Mouse (Mus musculus): ENCODE measurements around the gene Ccdc51. TPM values are rescaled to one million over a fixed set of nuclear protein-coding genes. Genes with fewer than 3 reads are reported as not detected.

Ccdc51 gene
- polyA plus RNA-seq, 1 experiment, result 9.7 TPM

DNA sequence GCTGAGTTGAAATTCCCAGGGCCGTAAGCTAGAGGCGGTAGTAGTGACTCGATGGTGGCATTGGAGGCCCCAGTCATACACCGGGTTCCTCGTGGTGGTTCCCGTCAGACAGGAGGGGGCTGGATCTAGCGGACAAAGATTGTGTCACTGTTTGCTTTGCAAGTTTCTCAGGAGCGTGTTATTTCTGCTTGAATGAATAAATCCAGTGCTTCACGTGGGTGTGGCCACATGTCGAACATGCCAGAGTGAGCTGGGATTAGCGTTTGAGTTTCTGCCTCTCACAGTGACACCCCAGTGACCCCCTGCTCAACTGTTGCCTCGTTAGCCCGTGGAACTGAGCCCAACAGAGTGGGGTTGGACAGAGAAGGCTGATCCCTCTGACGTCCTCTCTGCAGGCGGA lies 8.2 kb downstream of the Ccdc51 start:
- TF ChIP-seq POLR2A (IDR thresholded peaks at IDR 0.05; ENCODE audit: borderline replicate concordance, extremely low read depth, insufficient read depth, insufficient read length, poor library complexity, severe bottlenecking) (no peak), CTCF (IDR thresholded peaks at IDR 0.05; ENCODE audit: borderline replicate concordance, extremely low read depth, insufficient read depth, insufficient read length) (no peak)
- DNase-seq (ENCODE audit: low read depth), result peak; percentile 55

DNA sequence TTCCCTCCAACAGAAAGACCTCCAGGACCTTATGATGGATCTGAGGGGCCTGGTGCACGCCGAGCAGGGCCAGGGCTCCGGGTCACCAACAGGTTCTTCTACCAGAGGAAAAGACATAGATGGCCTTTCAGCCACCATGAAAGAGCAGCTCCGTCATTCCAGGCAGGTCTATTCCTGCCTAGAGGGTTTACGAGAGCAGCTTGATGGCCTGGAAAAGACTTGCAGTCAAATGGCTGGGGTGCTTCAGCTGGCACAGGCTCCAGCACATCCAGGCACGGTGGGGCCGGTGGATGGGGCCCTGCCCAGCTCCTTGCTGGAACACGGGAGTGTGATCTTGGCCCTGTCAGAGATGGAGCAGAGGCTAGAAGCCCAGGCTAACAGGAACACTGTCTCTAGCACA lies 9.5 kb downstream of the Ccdc51 start:
- no peak for TF ChIP-seq CTCF (IDR thresholded peaks at IDR 0.05; ENCODE audit: borderline replicate concordance, extremely low read depth, insufficient read depth, insufficient read length)
- TF ChIP-seq POLR2A (IDR thresholded peaks at IDR 0.05; ENCODE audit: borderline replicate concordance, extremely low read depth, insufficient read depth, insufficient read length, poor library complexity, severe bottlenecking), result no peak
- no peak for DNase-seq (ENCODE audit: low read depth)

DNA sequence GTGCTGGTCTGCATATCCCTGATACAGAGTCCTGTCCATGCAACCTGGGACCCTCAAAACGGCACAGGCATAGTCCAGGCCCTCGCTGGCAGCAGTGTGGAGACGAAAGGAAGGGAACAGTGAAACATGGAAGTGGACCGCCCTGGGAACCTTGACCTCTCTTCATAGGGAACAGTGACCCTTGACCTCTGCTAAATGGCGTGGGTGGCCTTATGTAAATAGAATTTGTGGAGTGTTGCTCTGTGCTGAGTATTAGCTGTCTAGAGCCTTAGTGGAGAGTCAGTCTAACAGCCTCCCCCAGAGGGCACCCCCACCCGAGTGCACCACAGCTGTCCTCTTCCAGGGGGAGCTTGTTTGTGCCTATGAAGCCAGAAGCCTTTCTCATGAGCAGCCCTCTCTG lies 10.5 kb downstream of the Ccdc51 start:
- no peak for TF ChIP-seq CTCF (IDR thresholded peaks at IDR 0.05; ENCODE audit: borderline replicate concordance, extremely low read depth, insufficient read depth, insufficient read length)
- TF ChIP-seq POLR2A (IDR thresholded peaks at IDR 0.05; ENCODE audit: borderline replicate concordance, extremely low read depth, insufficient read depth, insufficient read length, poor library complexity, severe bottlenecking), result no peak
- no peak for DNase-seq (ENCODE audit: low read depth)

DNA sequence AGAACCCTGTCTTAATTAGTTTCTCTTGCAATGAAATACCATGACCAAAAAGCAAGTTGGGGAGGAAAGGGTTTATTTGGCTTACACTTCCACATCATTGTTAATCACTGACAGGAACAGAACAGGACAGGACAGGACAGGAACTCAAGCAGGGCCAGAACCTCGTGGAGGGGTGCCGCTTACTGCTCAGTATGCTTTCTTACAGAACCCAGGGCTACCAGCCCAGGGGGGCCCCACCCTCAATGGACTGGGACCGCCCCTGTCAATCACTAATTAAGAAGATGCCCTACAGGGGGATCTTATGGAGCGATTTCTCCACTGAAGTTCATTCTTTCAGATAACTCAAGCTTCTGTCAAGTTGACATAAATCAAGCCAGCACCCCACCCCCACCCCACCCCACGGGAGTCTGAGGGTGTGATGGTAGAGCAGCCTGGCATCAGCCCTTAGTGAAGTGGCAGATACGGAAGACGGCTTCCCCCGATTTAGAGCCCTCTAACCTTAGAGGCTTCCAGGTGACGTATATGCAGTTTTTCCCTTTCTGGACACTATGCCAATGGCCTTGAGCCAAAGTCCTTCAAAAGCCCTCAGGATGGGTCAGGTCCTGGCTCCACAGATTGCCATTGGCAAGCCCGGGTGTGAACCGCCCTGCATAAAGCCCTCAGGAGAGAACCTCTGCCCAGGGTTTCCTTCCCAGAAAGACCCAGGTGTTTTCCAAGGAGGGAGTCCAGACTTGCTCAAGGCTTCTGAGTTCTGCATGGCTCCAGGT lies 11.7 kb downstream of the Ccdc51 start:
- TF ChIP-seq POLR2A (IDR thresholded peaks at IDR 0.05; ENCODE audit: borderline replicate concordance, extremely low read depth, insufficient read depth, insufficient read length, poor library complexity, severe bottlenecking) (no peak), CTCF (IDR thresholded peaks at IDR 0.05; ENCODE audit: borderline replicate concordance, extremely low read depth, insufficient read depth, insufficient read length) (no peak)
- DNase-seq (ENCODE audit: low read depth), result peak; percentile 9

DNA sequence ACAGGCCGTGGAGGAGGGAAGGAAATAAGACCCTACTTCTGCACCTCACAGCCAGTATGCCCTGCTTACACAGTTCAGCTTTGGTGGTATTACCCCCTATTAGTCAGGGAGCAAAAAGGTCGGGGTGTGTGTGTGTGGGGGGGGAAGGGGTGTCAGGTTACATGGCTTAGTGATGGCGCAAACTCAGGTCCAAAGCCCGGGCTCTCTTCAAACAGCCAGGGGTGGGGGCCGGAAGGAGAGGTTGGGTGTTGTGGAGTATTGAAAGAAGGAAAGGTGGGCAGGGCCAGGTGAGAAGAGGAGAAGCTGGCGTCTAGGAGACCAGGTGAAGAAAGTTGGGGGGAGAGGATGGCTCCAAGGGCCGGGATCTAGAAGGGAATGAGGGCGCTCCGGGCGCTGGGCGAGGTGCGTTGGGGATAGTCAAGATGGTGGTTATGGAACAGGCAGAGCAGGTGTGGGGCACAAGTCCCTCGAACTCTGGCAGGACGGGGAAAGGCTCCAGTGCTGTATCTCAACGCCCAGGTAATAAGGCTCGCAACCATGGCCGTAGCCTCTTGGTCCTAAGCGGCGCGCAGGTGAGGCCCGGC lies 12.4 kb downstream of the Ccdc51 start:
- no peak for TF ChIP-seq CTCF (IDR thresholded peaks at IDR 0.05; ENCODE audit: borderline replicate concordance, extremely low read depth, insufficient read depth, insufficient read length)
- no peak for TF ChIP-seq POLR2A (IDR thresholded peaks at IDR 0.05; ENCODE audit: borderline replicate concordance, extremely low read depth, insufficient read depth, insufficient read length, poor library complexity, severe bottlenecking)
- DNase-seq (ENCODE audit: low read depth), result peak; percentile 55

DNA sequence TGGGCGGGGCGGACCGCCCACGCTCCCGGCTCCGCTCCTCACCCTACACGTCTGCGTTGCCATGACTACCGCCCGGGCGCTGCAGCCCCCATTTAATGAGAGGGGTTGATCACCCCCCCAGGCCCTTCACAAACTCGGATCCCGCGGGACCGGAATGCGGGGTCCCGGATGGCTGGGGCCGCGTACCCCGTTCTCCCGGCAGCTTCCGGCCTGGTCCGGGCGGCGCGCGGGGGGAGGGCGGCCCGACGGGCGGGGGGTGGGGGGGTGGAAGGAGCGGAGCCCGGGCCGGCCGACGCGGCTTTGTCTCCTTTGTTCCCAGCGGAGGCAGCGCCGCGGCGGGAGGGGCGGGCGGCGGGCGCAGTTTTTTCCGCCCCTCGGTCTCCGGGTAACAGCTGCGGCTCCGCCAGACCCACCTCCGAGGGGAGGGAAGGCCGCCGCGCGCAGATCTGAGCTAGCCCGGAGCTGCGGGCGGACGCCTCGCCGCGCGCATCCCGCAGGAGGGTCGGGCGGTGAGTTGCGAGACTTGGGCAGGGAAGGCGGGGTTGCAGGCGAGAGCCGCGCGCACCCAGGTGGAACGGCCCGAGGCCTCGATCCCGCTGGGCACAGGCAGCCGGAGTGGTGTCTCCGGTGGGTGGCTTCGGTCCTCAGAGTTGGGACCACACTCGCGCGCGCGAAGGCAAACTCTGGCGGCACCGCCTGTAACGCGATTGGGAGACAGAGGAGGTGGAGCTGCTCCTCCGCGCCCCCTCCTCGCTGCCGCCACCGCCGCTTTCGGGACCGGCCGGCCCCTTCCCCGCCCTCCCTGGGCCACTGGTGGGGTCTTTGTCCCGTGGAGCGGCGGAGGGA lies 13.1 kb downstream of the Ccdc51 start, which contains the start of gene Plxnb1:
Plxnb1 (plus strand) TSS at position 253 of the 846 bp plus-strand sequence.
- DNase-seq (ENCODE audit: low read depth), result peak; percentile 95
- peak; percentile 77 for TF ChIP-seq POLR2A (IDR thresholded peaks at IDR 0.05; ENCODE audit: borderline replicate concordance, extremely low read depth, insufficient read depth, insufficient read length, poor library complexity, severe bottlenecking)
- no peak for TF ChIP-seq CTCF (IDR thresholded peaks at IDR 0.05; ENCODE audit: borderline replicate concordance, extremely low read depth, insufficient read depth, insufficient read length)

DNA sequence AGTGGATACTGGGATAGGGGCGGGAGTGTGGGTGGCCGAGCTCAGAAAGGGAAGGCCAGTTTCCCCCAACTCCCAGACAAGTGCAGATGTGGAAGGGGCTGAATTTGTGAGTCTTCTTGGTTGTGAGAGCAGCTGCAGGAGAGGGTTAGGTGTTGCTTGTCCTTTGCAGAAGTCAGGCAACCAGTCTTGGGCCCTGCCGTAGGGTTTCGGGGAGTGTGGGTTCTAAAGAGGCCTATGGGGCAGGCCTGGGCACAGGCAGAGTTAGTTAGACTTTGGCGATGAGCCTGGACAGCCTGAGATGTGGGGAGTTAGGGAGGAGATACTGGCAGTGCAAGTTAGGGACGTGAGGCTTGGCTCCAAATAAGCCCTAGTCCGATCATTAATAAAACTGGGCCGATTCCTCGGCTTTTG lies 14.0 kb downstream of the Ccdc51 start:
- no peak for TF ChIP-seq CTCF (IDR thresholded peaks at IDR 0.05; ENCODE audit: borderline replicate concordance, extremely low read depth, insufficient read depth, insufficient read length)
- TF ChIP-seq POLR2A (IDR thresholded peaks at IDR 0.05; ENCODE audit: borderline replicate concordance, extremely low read depth, insufficient read depth, insufficient read length, poor library complexity, severe bottlenecking), result peak; percentile 4; the same call in 1 of the 2 replicates
- peak; percentile 77 for DNase-seq (ENCODE audit: low read depth)

DNA sequence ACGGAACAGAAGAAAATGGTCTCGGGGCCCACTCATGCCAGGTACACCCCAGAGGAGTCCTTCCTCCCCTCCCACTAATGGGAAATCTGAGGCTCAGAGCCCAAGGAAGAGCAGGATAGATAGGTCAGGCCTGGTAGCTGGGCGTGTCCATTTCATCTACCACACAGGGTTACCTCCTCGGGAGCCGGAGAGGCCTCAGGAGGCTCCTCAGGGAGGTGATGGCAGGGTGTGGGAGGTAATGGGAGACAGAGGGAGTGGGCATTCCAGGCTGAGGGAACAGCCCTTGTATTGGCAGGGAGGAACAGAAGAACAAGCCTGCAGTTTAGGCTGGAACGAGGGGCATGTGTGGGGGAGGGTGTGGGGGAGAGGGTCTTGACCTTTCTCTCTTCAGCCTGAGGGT lies 14.6 kb downstream of the Ccdc51 start:
- TF ChIP-seq CTCF (IDR thresholded peaks at IDR 0.05; ENCODE audit: borderline replicate concordance, extremely low read depth, insufficient read depth, insufficient read length) (no peak), POLR2A (IDR thresholded peaks at IDR 0.05; ENCODE audit: borderline replicate concordance, extremely low read depth, insufficient read depth, insufficient read length, poor library complexity, severe bottlenecking) (no peak)
- peak; percentile 41 for DNase-seq (ENCODE audit: low read depth)

DNA sequence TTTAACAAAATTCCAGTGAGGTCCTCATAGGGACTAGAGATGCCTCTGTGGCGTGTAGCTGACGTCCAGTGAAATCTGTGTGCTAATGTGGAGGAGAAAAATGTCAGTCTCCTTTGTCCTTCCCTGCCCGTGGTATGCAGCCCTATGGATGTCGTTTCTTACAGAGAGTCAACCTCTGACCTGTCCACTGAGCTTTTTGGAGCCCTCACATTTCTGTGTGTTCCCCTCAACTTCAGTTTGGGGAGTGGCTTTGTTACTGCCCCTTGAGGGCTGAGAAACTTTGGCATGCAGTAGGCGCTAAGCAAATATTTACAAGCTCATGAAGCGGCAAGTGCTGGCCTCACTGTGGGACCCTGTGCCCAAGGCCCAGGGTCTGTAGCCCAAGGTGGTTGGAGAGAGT lies 15.0 kb downstream of the Ccdc51 start:
- DNase-seq (ENCODE audit: low read depth), result peak; percentile 42
- TF ChIP-seq POLR2A (IDR thresholded peaks at IDR 0.05; ENCODE audit: borderline replicate concordance, extremely low read depth, insufficient read depth, insufficient read length, poor library complexity, severe bottlenecking), result no peak
- no peak for TF ChIP-seq CTCF (IDR thresholded peaks at IDR 0.05; ENCODE audit: borderline replicate concordance, extremely low read depth, insufficient read depth, insufficient read length)

DNA sequence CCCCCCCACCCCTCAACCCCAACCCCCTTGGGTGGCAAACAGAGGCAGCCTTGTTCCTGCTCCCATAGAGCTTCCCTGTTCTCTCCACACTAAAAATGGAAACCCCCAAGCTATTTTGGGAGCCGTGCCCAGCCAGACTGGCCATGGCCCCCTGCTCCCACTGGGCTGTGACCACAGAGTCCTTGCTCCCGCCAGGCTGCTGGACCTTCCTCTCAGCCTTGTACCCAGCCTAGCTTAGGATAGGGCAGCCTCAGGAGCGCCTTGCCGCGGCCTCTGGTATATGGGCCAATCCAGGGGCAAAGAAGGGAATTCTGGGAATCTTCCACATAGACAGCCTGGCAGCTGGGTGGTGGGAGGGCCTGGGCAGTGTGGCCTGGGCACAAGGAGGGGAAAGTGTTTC lies 15.5 kb downstream of the Ccdc51 start:
- no peak for TF ChIP-seq POLR2A (IDR thresholded peaks at IDR 0.05; ENCODE audit: borderline replicate concordance, extremely low read depth, insufficient read depth, insufficient read length, poor library complexity, severe bottlenecking)
- no peak for TF ChIP-seq CTCF (IDR thresholded peaks at IDR 0.05; ENCODE audit: borderline replicate concordance, extremely low read depth, insufficient read depth, insufficient read length)
- peak; percentile 65 for DNase-seq (ENCODE audit: low read depth)

DNA sequence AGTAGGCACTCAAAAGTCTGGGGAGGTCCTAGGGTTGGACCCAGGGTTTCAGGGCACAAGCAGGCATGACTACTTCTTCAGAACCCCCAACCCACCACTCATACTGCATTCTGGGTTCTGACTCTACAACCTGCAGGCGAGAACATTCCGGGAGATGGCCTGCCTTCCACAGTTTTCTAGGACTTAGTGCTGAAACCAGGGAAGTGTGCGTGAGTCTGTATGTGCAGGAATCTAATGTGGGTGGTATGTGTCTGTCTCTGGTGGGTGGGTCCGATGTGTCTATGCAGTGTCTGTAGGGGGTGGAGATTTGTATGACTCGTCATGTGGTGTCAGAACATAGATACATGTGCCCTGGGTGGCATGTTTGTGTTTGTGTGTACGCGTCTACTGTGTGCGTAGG lies 16.1 kb downstream of the Ccdc51 start:
- peak; percentile 8 for DNase-seq (ENCODE audit: low read depth)
- TF ChIP-seq POLR2A (IDR thresholded peaks at IDR 0.05; ENCODE audit: borderline replicate concordance, extremely low read depth, insufficient read depth, insufficient read length, poor library complexity, severe bottlenecking) (no peak), CTCF (IDR thresholded peaks at IDR 0.05; ENCODE audit: borderline replicate concordance, extremely low read depth, insufficient read depth, insufficient read length) (no peak)

Data from brain, embryonic 14.5 days (tissue).